Mouse (Mus musculus) kidney, adult 2 months (tissue): ENCODE data around the gene Cbx1. TPM values are rescaled to one million over a fixed set of nuclear protein-coding genes. Genes with fewer than 3 reads are reported as not detected.
"Not testable (repeated sequence)": the region's sequence is repeated elsewhere in the genome, so short reads cannot be mapped to it uniquely, and the experiment has no call there.

Experiments used
- DNase-seq: peaks from one replicate; pipeline ENCODE4 v3.0.0; 2021
- H3K27ac ChIP-seq: fragments of 200-500 bp; 2 replicates; pipeline ENCODE4 v1.5.1; 2012; ENCODE audit warnings: low read depth, low read length, control low read depth, inconsistent platforms; ENCODE audit not compliant: insufficient read depth
- H3K27me3 ChIP-seq: fragments of 200-500 bp; replicated peaks from 2 replicates; pipeline ENCODE4 v1.6.1; 2012; ENCODE audit warnings: mild to moderate bottlenecking, moderate library complexity, low read length, inconsistent platforms; ENCODE audit not compliant: control insufficient read depth, insufficient read depth
- H3K36me3 ChIP-seq: fragments of 200-500 bp; 2 replicates; pipeline ENCODE4 v1.6.1; 2012; ENCODE audit warnings: mild to moderate bottlenecking, moderate library complexity, low read length, inconsistent platforms; ENCODE audit not compliant: control insufficient read depth, insufficient read depth
- H3K4me1 ChIP-seq: fragments of 200-500 bp; 2 replicates; pipeline ENCODE4 v1.6.1; 2011; ENCODE audit warnings: low read length; ENCODE audit not compliant: control insufficient read depth, insufficient read depth
- H3K4me3 ChIP-seq: fragments of 200-500 bp; 2 replicates; pipeline ENCODE4 v1.5.1; 2011; ENCODE audit warnings: mild to moderate bottlenecking, low read depth, low read length, control low read depth; ENCODE audit not compliant: insufficient read depth
- CTCF ChIP-seq: fragments of 200-500 bp; conservative IDR thresholded peaks from 2 replicates; pipeline ENCODE4 v1.5.1; 2011; ENCODE audit warnings: low read depth, mild to moderate bottlenecking, control low read depth, low read length, moderate library complexity, mixed read lengths; ENCODE audit not compliant: insufficient read depth, insufficient read length
- POLR2A ChIP-seq: fragments of 200-500 bp; IDR thresholded peaks from one replicate; pipeline ENCODE4 v1.6.1; 2011; ENCODE audit warnings: low read depth, low read length, control low read depth
- WGBS: fragments of 180-500 bp; shearing (Covaris S2); methylation state at CpG from one replicate; pipeline ENCODE4 v1.1.7; 2018; 5-methylcytosine and 5-hydroxymethylcytosine counted together
- polyA plus RNA-seq: library from polyadenylated mRNA; depleted of rRNA; stranded (reverse); fragments of >200 nt; gene quantifications from 2 replicates; pipeline ENCODE4 v1.2.3, GENCODE M21; 2012

Cbx1 gene
- polyA plus RNA-seq, 1 experiment: 18.7 TPM

- Histone ChIP-seq H3K4me3 (no peak overlapping the region), H3K27me3 (no peaks in the 10 kb centered on the region), H3K4me1 (no peaks in the 10 kb centered on the region), H3K36me3 (peaks cover 6% of the 10 kb centered on the region), H3K27ac (no peak overlapping the region)
- TF ChIP-seq POLR2A (no peak), CTCF (peak; percentile 34; the same call in 1 of the 2 replicates)
- WGBS: 18% methylated on average over 1 of the region's 1 CpGs
- no peak for DNase-seq
These were observed 19.1 kb downstream of the Cbx1 start for GRCm38 (mm10) chr11:96808066-96808465.

DNA sequence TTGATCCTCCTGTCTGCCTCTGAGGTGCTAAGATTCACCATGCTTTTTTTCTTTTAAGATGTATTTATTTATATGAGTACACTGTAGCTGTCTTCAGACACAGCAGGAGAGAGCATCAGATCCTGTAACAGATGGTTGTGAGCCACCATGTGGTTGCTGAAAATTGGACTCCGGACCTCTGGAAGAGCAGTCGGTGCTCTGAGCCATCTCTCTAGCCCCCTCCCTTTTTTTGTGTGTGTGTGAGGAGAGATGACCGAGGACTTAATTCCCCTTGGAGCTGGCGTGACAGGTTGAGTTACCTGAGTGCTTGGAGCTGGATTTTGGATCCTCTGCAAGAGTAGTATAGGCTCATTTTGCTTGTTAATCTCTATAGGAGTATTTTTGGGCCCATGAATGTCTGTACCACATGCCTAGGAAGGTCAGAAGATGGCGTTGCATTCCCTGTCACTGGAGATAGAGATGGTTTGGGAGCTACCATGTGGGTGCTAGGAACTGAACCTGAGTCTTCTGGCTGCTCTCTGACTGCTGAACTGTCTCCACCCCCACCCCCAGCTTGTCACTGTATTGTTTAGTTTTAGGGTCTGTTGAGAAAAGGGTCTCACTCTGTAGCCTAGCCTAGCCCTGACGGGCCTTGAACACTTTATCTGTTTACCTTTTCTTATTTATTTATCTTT lies 20.8 kb downstream of the Cbx1 start:
- no peak for DNase-seq
- H3K4me1 ChIP-seq: no peaks in the 10 kb centered on the region
- H3K36me3 ChIP-seq: peaks cover 6% of the 10 kb centered on the region
- no peak overlapping the region for H3K4me3 ChIP-seq
- TF ChIP-seq POLR2A (no peak), CTCF (no peak)
- H3K27me3 ChIP-seq: no peaks in the 10 kb centered on the region
- WGBS: 87% methylated on average over 6 of the region's 6 CpGs
- H3K27ac ChIP-seq: no peak overlapping the region

- not testable (repeated sequence) for DNase-seq, H3K4me3 ChIP-seq, H3K27me3 ChIP-seq, H3K4me1 ChIP-seq, H3K27ac ChIP-seq, H3K36me3 ChIP-seq
- 91% methylated on average over 1 of the region's 1 CpGs for WGBS
These were observed 22.3 kb downstream of the Cbx1 start for GRCm38 (mm10) chr11:96811188-96811587.

- Histone ChIP-seq H3K4me3 (no peak overlapping the region), H3K27me3 (no peaks in the 10 kb centered on the region), H3K27ac (no peak overlapping the region), H3K4me1 (no peaks in the 10 kb centered on the region), H3K36me3 (peaks cover 11% of the 10 kb centered on the region)
- TF ChIP-seq POLR2A: no peak
- no peak for TF ChIP-seq CTCF
- no peak for DNase-seq
- 69% methylated on average over 4 of the region's 4 CpGs for WGBS
These were observed 24.5 kb downstream of the Cbx1 start for GRCm38 (mm10) chr11:96813455-96813854.

DNA sequence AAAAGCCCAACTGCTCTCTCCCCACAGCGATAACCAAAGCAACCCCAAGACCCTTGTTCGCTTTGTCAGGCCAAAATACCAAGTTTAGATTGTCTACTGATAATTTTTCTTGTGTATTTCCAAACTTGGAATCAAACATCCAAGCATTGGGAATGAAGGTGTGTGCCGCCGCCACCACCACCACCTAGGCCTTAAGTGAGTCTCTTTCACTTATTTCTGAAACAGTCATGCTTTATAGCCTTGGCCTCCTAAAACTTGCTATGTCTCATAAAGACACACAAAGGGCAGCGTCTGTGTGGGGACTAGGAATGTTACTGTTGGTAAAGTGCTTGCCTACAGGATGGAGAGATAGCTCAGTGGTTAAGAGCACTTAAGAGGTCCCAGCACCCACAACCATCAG lies 25.0 kb downstream of the Cbx1 start:
- peaks cover 8% of the 10 kb centered on the region for H3K36me3 ChIP-seq

DNA sequence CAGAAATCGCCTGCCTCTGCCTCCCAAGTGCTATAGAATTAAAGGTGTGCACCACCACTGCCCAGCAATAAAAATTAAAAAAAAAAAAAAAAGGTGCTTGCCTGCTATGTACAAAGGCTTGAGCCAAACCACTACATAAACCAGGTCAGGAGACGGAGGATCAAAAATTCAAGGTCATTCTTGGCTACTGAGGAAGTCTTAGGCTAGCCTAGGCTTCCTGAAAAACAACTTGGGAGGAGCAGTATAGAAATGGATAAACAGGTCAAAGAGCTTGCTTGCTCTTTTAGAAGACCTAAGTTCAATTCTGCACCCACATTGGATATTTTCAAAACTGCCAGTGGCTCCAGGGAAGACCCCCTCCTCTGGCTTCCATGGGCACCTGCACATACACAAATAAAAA lies 25.5 kb downstream of the Cbx1 start:
- Histone ChIP-seq H3K27ac (no peak overlapping the region), H3K36me3 (peaks cover 5% of the 10 kb centered on the region), H3K27me3 (no peaks in the 10 kb centered on the region), H3K4me1 (no peaks in the 10 kb centered on the region), H3K4me3 (no peak overlapping the region)
- WGBS: 65% methylated on average over 2 of the region's 2 CpGs
- no peak for DNase-seq
- TF ChIP-seq CTCF (no peak), POLR2A (no peak)

More for the DNA sequence above, 25.0 kb downstream of the Cbx1 start:
- Histone ChIP-seq H3K27ac (no peak overlapping the region), H3K4me3 (no peak overlapping the region), H3K4me1 (no peaks in the 10 kb centered on the region), H3K27me3 (no peaks in the 10 kb centered on the region)
- WGBS: 86% methylated on average over 5 of the region's 5 CpGs
- no peak for DNase-seq
- TF ChIP-seq CTCF (no peak), POLR2A (no peak)

- DNase-seq: no peak
- WGBS: 99% methylated on average over 2 of the region's 2 CpGs
- H3K27ac ChIP-seq: no peak overlapping the region
These were observed 27.0 kb downstream of the Cbx1 start for GRCm38 (mm10) chr11:96815895-96816294.

DNA sequence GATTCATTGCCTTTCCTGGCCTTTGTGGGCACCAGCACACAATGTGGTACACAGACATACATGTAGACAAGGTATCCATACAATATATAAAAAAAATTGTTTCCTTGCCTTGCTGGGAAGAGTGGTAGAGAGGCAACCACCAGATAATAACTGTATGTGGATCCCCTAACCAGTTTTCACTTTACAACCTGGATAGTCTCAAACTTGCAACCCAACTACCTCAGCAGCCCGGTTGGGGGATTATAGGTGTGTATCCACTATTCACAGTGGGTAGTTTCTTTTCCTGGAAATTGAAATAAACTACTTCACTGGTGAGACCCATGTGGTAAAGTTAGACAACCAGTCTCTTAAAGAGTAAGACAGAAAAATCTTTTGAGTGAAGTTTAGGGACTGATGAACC lies 27.6 kb downstream of the Cbx1 start:
- 92% methylated on average over 1 of the region's 1 CpGs for WGBS
- Histone ChIP-seq H3K36me3 (peaks cover 5% of the 10 kb centered on the region), H3K27ac (no peak overlapping the region), H3K4me3 (no peak overlapping the region), H3K4me1 (no peaks in the 10 kb centered on the region), H3K27me3 (no peaks in the 10 kb centered on the region)
- DNase-seq: no peak
- TF ChIP-seq CTCF: no peak
- TF ChIP-seq POLR2A: no peak

More at GRCm38 (mm10) chr11:96815895-96816294, 27.0 kb downstream of the Cbx1 start:
- Histone ChIP-seq H3K4me1 (no peaks in the 10 kb centered on the region), H3K36me3 (peaks cover 5% of the 10 kb centered on the region), H3K4me3 (no peak overlapping the region), H3K27me3 (no peaks in the 10 kb centered on the region)
- TF ChIP-seq POLR2A (no peak), CTCF (no peak)
